Mouse (Mus musculus) neural tube, embryonic 14.5 days (tissue): ENCODE measurements at regions not wholly inside any gene's neighbourhood (a gene's known extent, or its start where the extent isn't known, plus 50 kb on each side); places are given as distances from the start of the nearest gene placed in this dataset.

ENCODE experiments used
- ATAC-seq: fragments of 200-750 bp; cut with Nextera tagmentation; 2 replicates; pipeline ENCODE4 v1.8.0; 2017; ENCODE audit warnings: low read depth, mild to moderate bottlenecking, moderate TSS enrichment, moderate library complexity
- H3K27ac ChIP-seq: fragments of 300-500 bp; sonication (generic); 2 replicates; pipeline ENCODE4 v1.5.1; 2014; ENCODE audit warnings: low read depth, mild to moderate bottlenecking, control low read depth, low read length, moderate library complexity, mixed read lengths
- H3K27me3 ChIP-seq: fragments of 300-500 bp; sonication (generic); 2 replicates; pipeline ENCODE4 v1.6.1; 2014; ENCODE audit warnings: low read length; ENCODE audit not compliant: control insufficient read depth, insufficient read depth
- H3K36me3 ChIP-seq: fragments of 300-500 bp; sonication (generic); 2 replicates; pipeline ENCODE4 v1.6.1; 2014; ENCODE audit warnings: low read length, mixed read lengths; ENCODE audit not compliant: control insufficient read depth, insufficient read depth
- H3K4me1 ChIP-seq: fragments of 300-500 bp; sonication (generic); 2 replicates; pipeline ENCODE4 v1.6.1; 2014; ENCODE audit warnings: low read length; ENCODE audit not compliant: control insufficient read depth, insufficient read depth
- H3K4me2 ChIP-seq: fragments of 300-500 bp; sonication (generic); 2 replicates; pipeline ENCODE4 v1.6.1; 2014; ENCODE audit warnings: mild to moderate bottlenecking, low read depth, low read length, control low read depth
- H3K4me3 ChIP-seq: fragments of 300-500 bp; sonication (generic); 2 replicates; pipeline ENCODE4 v1.5.1; 2014; ENCODE audit warnings: low read depth, low read length, control low read depth, mixed read lengths
- H3K9ac ChIP-seq: fragments of 300-500 bp; sonication (generic); replicated peaks from 2 replicates; pipeline ENCODE4 v1.6.1; 2014; ENCODE audit warnings: low read depth, mild to moderate bottlenecking, control low read depth, low read length, mixed read lengths
- H3K9me3 ChIP-seq: fragments of 300-500 bp; sonication (generic); 2 replicates; pipeline ENCODE4 v1.6.1; 2016; ENCODE audit warnings: low read length; ENCODE audit not compliant: control insufficient read depth
- WGBS: fragments of 180-500 bp; shearing (Covaris S2); extraction: QIAGEN DNeasy Blood & Tissue Kit; methylation state at CpG from one replicate; pipeline ENCODE4 v1.1.7; 2014; 5-methylcytosine and 5-hydroxymethylcytosine counted together

DNA sequence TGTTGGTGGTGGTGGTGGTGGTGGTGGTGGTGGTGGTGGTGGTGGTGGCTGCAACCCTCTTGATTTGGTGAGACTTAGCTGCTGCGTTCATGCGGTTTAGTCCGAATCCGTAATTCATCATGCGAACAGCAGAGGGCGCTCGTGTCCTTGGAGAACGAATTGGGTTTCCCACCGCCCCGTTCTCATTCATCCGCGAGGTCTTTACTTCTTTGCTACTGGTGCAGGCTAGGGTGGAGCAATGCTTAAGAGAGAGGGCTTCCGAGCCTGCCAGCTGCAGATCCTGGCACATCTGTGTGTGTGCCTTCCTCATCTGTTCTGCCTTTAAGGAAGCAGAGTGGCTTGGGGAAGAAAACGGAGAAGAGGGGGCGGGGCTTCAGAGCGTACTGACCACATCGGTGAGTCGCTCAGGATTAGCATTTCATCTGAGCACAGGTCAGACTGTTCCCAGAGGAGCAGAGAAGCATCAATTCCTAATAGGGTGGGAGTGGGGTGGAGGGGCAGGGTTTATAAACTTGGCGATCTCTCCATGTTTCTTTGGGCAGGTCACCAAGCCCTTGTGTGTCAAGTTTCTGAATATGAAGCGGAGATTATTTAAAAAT lies 111.7 kb upstream of the 1700012A03Rik start:
- 6% methylated on average over 20 of the region's 20 CpGs for WGBS
- H3K36me3 ChIP-seq, result no peaks in the 10 kb centered on the region
- H3K4me3 ChIP-seq, result peak overlapping the region; percentile 27
- peak overlapping the region; percentile 63 for H3K4me2 ChIP-seq
- no peaks in the 10 kb centered on the region for H3K27me3 ChIP-seq
- no peaks in the 10 kb centered on the region for H3K9me3 ChIP-seq
- H3K27ac ChIP-seq, result 0 out of 2 replicates have a peak overlapping the region, but pooled peaks have one; percentile 25
- H3K9ac ChIP-seq, result peak overlapping the region; percentile 25; the same call in 1 of the 2 replicates
- H3K4me1 ChIP-seq, result peaks cover 12% of the 10 kb centered on the region
- peak; percentile 79; the same call in 1 of the 2 replicates for ATAC-seq

- Histone ChIP-seq H3K27me3 (no peaks in the 10 kb centered on the region), H3K27ac (peak overlapping the region; percentile 55), H3K36me3 (no peaks in the 10 kb centered on the region), H3K9ac (no peak overlapping the region), H3K4me2 (no peak overlapping the region), H3K4me1 (peaks cover 14% of the 10 kb centered on the region), H3K9me3 (no peaks in the 10 kb centered on the region), H3K4me3 (no peak overlapping the region)
- ATAC-seq, result no peak
- WGBS, result 75% methylated on average over 12 of the region's 12 CpGs
Measured at GRCm38 (mm10) chr6:31937146-31937545, 112.9 kb upstream of the 1700012A03Rik start.

DNA sequence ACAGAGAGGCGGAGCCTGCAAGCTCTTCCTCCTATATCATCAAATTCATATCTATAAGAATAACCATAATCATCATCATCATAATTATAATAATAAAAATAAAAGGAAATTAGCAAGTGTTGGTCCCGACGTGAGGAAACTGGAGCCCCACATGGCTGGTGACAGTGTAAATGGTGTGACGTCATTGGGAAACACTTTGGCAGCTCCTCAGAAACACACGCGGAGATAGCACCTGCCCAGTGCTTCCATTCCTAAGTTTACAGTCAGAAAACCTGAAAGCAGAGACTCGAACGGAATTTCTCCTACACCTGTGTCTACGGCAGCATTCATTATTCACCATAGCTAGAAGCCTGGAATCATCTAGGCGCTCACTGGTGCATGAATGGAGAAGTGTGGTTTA lies 115.2 kb upstream of the 1700012A03Rik start:
- Histone ChIP-seq H3K36me3 (no peaks in the 10 kb centered on the region), H3K4me2 (no peak overlapping the region), H3K27me3 (no peaks in the 10 kb centered on the region), H3K4me3 (no peak overlapping the region), H3K4me1 (peaks cover 14% of the 10 kb centered on the region), H3K27ac (no peak overlapping the region), H3K9me3 (no peaks in the 10 kb centered on the region), H3K9ac (no peak overlapping the region)
- 87% methylated on average over 10 of the region's 10 CpGs for WGBS
- no peak for ATAC-seq

- Histone ChIP-seq H3K4me2 (no peak overlapping the region), H3K4me1 (peaks cover 14% of the 10 kb centered on the region)
- ATAC-seq, result 0 out of 2 replicates have a peak, but pooled peaks have one; percentile 8
Measured at GRCm38 (mm10) chr6:31933956-31934355, 116.1 kb upstream of the 1700012A03Rik start.

GRCm38 (mm10) chr6:31933364-31933763 lies 116.7 kb upstream of the 1700012A03Rik start:
- ATAC-seq, result peak; percentile 53; the same call in 1 of the 2 replicates
- Histone ChIP-seq H3K4me1 (peaks cover 14% of the 10 kb centered on the region), H3K4me3 (no peak overlapping the region), H3K27ac (peak overlapping the region; percentile 53), H3K27me3 (no peaks in the 10 kb centered on the region), H3K4me2 (no peak overlapping the region), H3K9ac (no peak overlapping the region), H3K9me3 (no peaks in the 10 kb centered on the region), H3K36me3 (no peaks in the 10 kb centered on the region)
- WGBS, result 25% methylated on average over 5 of the region's 5 CpGs

More at GRCm38 (mm10) chr6:31933956-31934355, 116.1 kb upstream of the 1700012A03Rik start:
- WGBS, result 66% methylated on average over 8 of the region's 8 CpGs
- Histone ChIP-seq H3K27ac (peak overlapping the region; percentile 53), H3K4me3 (no peak overlapping the region), H3K36me3 (no peaks in the 10 kb centered on the region), H3K9ac (no peak overlapping the region), H3K9me3 (no peaks in the 10 kb centered on the region), H3K27me3 (no peaks in the 10 kb centered on the region)

DNA sequence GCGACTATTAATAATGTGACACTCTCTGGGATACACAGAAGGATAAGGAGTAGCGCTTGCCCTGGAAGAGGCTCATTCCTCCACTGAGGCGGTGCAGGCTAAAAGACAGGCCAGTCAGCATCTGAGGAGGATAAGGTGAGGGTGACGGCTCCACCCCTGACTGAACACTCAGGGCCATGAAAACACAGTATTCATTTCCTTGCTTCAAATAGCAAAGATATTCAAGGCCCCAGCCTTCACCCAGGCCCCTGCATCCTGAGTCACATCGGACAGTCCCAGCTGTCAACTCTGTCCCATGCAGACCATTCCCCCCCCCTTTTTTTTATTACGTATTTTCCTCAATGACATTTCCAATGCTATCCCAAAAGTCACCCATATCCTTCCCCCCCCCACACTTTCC lies 118.9 kb upstream of the 1700012A03Rik start:
- Histone ChIP-seq H3K4me1 (peaks cover 11% of the 10 kb centered on the region), H3K27ac (no peak overlapping the region), H3K4me3 (no peak overlapping the region), H3K27me3 (no peaks in the 10 kb centered on the region), H3K4me2 (no peak overlapping the region), H3K9ac (no peak overlapping the region), H3K9me3 (no peaks in the 10 kb centered on the region), H3K36me3 (no peaks in the 10 kb centered on the region)
- ATAC-seq, result no peak
- WGBS, result 94% methylated on average over 6 of the region's 6 CpGs

DNA sequence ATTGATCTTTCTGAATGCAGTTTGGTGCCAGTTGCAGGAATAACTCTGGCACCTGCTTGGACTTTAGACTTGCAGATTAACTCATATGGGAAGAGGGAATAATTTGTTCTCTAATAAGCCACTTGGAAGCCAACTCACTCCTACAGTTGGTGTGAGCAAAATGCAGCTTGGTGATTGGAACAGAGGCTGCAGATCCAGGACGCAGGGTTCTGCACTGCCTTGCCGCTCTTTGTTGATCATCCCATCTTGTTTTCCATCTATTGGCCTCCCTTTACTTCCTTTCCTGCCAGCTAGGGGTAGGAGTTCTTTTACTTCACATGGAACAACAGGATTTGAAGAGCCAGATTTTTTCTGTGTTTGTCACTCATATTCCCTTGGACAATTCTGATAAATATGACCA lies 120.9 kb upstream of the 1700012A03Rik start:
- no peak for ATAC-seq
- WGBS, result 83% methylated on average over 2 of the region's 2 CpGs

DNA sequence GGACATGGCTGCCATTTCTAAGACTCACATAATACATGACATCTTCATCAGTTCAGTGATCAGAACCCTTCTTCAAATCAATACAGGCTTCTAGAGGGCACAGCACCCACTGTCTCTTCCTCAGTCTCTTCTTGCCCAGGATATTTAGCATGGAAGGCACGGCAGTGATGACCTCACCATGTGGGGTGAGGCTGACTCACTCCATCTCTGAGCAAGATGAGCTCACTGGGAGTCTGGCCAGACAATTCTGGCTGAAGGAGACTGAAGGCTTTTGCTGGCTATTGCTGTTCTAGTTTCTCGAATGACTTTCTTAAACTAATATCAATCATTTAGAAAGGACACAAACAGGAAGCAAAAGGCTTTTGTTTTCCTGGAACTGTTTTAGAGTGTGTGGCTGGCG lies 122.9 kb upstream of the 1700012A03Rik start:
- no peak overlapping the region for H3K4me3 ChIP-seq
- no peak overlapping the region for H3K4me2 ChIP-seq
- 69% methylated on average over 3 of the region's 3 CpGs for whole genome bisulfite sequencing
- no peak overlapping the region for H3K27ac ChIP-seq
- H3K27me3 ChIP-seq, result no peaks in the 10 kb centered on the region
- no peaks in the 10 kb centered on the region for H3K36me3 ChIP-seq
- no peak overlapping the region for H3K9ac ChIP-seq
- peaks cover 10% of the 10 kb centered on the region; the same call in 1 of the 2 replicates for H3K4me1 ChIP-seq
- no peak for ATAC-seq
- no peaks in the 10 kb centered on the region for H3K9me3 ChIP-seq

More for the DNA sequence above, 120.9 kb upstream of the 1700012A03Rik start:
- no peak overlapping the region for H3K4me2 ChIP-seq
- no peak overlapping the region for H3K4me3 ChIP-seq
- no peaks in the 10 kb centered on the region for H3K27me3 ChIP-seq
- H3K4me1 ChIP-seq, result peaks cover 16% of the 10 kb centered on the region
- H3K9me3 ChIP-seq, result no peaks in the 10 kb centered on the region
- no peak overlapping the region for H3K27ac ChIP-seq
- no peaks in the 10 kb centered on the region for H3K36me3 ChIP-seq
- no peak overlapping the region for H3K9ac ChIP-seq

DNA sequence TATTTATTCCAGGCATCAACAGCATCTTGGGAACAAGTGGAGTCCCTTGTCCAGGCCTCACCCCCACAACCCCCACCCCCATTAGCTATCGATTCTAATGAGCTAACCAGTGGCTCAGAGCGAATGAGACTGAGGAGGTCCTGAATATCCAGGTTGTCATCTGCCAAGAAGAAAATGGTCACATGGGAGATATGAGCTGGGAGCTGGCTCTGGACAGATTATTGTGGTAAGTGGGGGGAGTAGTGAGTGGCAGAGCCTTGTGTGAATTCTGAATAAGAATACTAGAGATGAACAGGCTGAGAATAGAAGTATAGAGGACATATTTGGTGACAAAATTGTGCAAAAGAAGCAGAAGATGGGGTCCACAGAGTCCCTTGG lies 125.4 kb upstream of the 1700012A03Rik start:
- H3K4me2 ChIP-seq, result no peak overlapping the region
- H3K4me1 ChIP-seq, result peaks cover 10% of the 10 kb centered on the region; the same call in 1 of the 2 replicates
- no peak; the same call in 1 of the 2 replicates for ATAC-seq

More for the DNA sequence above, 125.4 kb upstream of the 1700012A03Rik start:
- Histone ChIP-seq H3K9ac (no peak overlapping the region), H3K27ac (peak overlapping the region; percentile 57), H3K4me3 (no peak overlapping the region), H3K9me3 (no peaks in the 10 kb centered on the region), H3K27me3 (no peaks in the 10 kb centered on the region), H3K36me3 (no peaks in the 10 kb centered on the region)
- WGBS, result 63% methylated on average over 2 of the region's 2 CpGs
